29 mouse cellular contexts compared by ENCODE assay signal in genomic region chr15:31721019-31721418, GRCm38 (mm10).
"Had no signal": no experiment of that assay in that cellular context is flagged by ENCODE, and none has a peak within 500 bp of the region (broad histone marks: within the 10 kb centered on the region; RNA-seq: fewer than 3 reads in every experiment).

No protein-coding gene starts in this region.

- H3K36me3 ChIP-seq: heart, embryonic 12.5 days; heart, embryonic 13.5 days; heart, embryonic 15.5 days; hindbrain, embryonic 10.5 days; hindbrain, embryonic 12.5 days; hindbrain, embryonic 13.5 days; hindbrain, embryonic 15.5 days; intestine, embryonic 15.5 days; kidney, embryonic 15.5 days had no signal

- H3K4me1 ChIP-seq: heart, embryonic 12.5 days; heart, embryonic 13.5 days; heart, embryonic 15.5 days; hindbrain, embryonic 10.5 days; intestine, embryonic 15.5 days; kidney, embryonic 15.5 days had no signal

- DNase-seq: heart, postnatal 10 days; heart, postnatal 14 days; heart, postnatal 36 days; heart, postnatal 4 days; kidney, adult 11 months; kidney, adult 18-20 months; kidney, adult 2 months; kidney, adult 8-10 months; kidney, adult 9 months; kidney, postnatal 10 days; kidney, postnatal 14 days; kidney, postnatal 36 days; kidney, postnatal 4 days; layer of hippocampus, adult 9-11 months; layer of hippocampus, postnatal 36 days had no signal

- H3K9ac ChIP-seq: heart, embryonic 12.5 days; heart, embryonic 13.5 days; heart, embryonic 15.5 days; hindbrain, embryonic 12.5 days; hindbrain, embryonic 13.5 days; hindbrain, embryonic 14.5 days; hindbrain, embryonic 15.5 days; intestine, embryonic 15.5 days; kidney, embryonic 15.5 days had no signal

- H3K4me3 ChIP-seq: heart, embryonic 12.5 days; heart, embryonic 13.5 days; heart, embryonic 15.5 days; hindbrain, embryonic 10.5 days; hindbrain, embryonic 12.5 days; hindbrain, embryonic 13.5 days; hindbrain, embryonic 15.5 days; intestine, embryonic 15.5 days; kidney, embryonic 15.5 days; layer of hippocampus, adult 2 months; left cerebral cortex, adult 2 months had no signal

- H3K27me3 ChIP-seq: heart, embryonic 12.5 days; heart, embryonic 13.5 days; heart, embryonic 15.5 days; hindbrain, embryonic 12.5 days; hindbrain, embryonic 13.5 days; hindbrain, embryonic 15.5 days; intestine, embryonic 15.5 days; kidney, embryonic 15.5 days had no signal

- H3K9me3 ChIP-seq: heart, embryonic 12.5 days; heart, embryonic 13.5 days; heart, embryonic 15.5 days; hindbrain, embryonic 10.5 days; hindbrain, embryonic 12.5 days; hindbrain, embryonic 13.5 days; hindbrain, embryonic 15.5 days; intestine, embryonic 15.5 days; kidney, embryonic 15.5 days had no signal

- H3K27ac ChIP-seq: heart, embryonic 13.5 days; heart, embryonic 15.5 days; hindbrain, embryonic 10.5 days; hindbrain, embryonic 12.5 days; hindbrain, embryonic 13.5 days; hindbrain, embryonic 14.5 days; hindbrain, embryonic 15.5 days; hindbrain, postnatal 0 days; intestine, embryonic 15.5 days; kidney, embryonic 15.5 days; kidney, postnatal 0 days; layer of hippocampus, adult 2 months; left cerebral cortex, adult 2 months had no signal
